Mouse (Mus musculus) G1E (cell line): Measurements from ENCODE around the gene Prkcb. TPM values are rescaled to one million over a fixed set of nuclear protein-coding genes. Genes with fewer than 3 reads are reported as not detected.

Source experiments
- ATAC-seq: 2 replicates; pipeline ENCODE4 v1.8.0; 2016; ENCODE audit warnings: mild to moderate bottlenecking; ENCODE audit not compliant: insufficient number of reproducible peaks, poor library complexity, low FRiP score, severe bottlenecking; ENCODE audit errors: extremely low read depth
- DNase-seq: peaks from one replicate; pipeline ENCODE4 v3.0.0; 2012; ENCODE audit warnings: low spot score
- H3K27me3 ChIP-seq: 2 replicates; pipeline ENCODE4 v1.6.1; 2012; ENCODE audit warnings: mild to moderate bottlenecking, low read length, inconsistent platforms; ENCODE audit not compliant: insufficient read depth
- H3K36me3 ChIP-seq: replicated peaks from 2 replicates; pipeline ENCODE3; 2012; ENCODE audit warnings: mild to moderate bottlenecking, inconsistent platforms
- H3K4me1 ChIP-seq: 2 replicates; pipeline ENCODE4 v1.6.1; 2012; ENCODE audit warnings: low read depth, low read length, inconsistent platforms, mixed read lengths; ENCODE audit not compliant: insufficient read depth
- H3K4me3 ChIP-seq: 2 replicates; pipeline ENCODE4 v1.5.1; 2012; ENCODE audit warnings: low read depth, mild to moderate bottlenecking, inconsistent platforms, low read length, moderate library complexity, mixed read lengths
- H3K9me3 ChIP-seq: replicated peaks from 2 replicates; pipeline ENCODE4 v1.6.1; 2012; ENCODE audit warnings: inconsistent platforms
- CTCF ChIP-seq: IDR thresholded peaks from 2 replicates; pipeline ENCODE4 v1.5.1; 2012; ENCODE audit warnings: low read depth, low read length, inconsistent platforms, mixed read lengths
- GATA1 ChIP-seq: IDR thresholded peaks from 2 replicates; pipeline ENCODE4 v1.6.1; 2012; ENCODE audit warnings: borderline replicate concordance, low read length, inconsistent platforms, mixed read lengths
- GATA2 ChIP-seq: IDR thresholded peaks from 2 replicates; pipeline ENCODE4 v1.6.1; 2012; ENCODE audit warnings: low read depth, low read length, inconsistent platforms, borderline replicate concordance
- POLR2AphosphoS5 ChIP-seq: IDR thresholded peaks from 2 replicates; pipeline ENCODE4 v1.6.1; 2012; ENCODE audit warnings: low read depth, low read length, inconsistent platforms; ENCODE audit not compliant: insufficient replicate concordance
- TAL1 ChIP-seq: conservative IDR thresholded peaks from 2 replicates; pipeline ENCODE4 v1.6.1; 2012; ENCODE audit warnings: low read depth, low read length, inconsistent platforms, mixed read lengths
- polyA plus RNA-seq: library from polyadenylated mRNA; stranded (reverse); fragments of >175 nt; gene quantifications from 2 replicates; pipeline ENCODE4 v1.2.3, GENCODE M21; 2012
- total RNA-seq, 2 experiments: library from RNA; stranded (forward) in 1 of 2; stranded (reverse) in 1 of 2; fragments of 200-1000 nt in 1 of 2; fragments of >200 nt in 1 of 2; fragmentation: Nextera tagmentation in 1 of 2; gene quantifications; 2 replicates each; pipeline ENCODE4 v1.2.3; 2014 to 2017

Prkcb gene
- total and polyA plus RNA-seq, 3 experiments = 0.55 TPM; not detected in 2

DNA sequence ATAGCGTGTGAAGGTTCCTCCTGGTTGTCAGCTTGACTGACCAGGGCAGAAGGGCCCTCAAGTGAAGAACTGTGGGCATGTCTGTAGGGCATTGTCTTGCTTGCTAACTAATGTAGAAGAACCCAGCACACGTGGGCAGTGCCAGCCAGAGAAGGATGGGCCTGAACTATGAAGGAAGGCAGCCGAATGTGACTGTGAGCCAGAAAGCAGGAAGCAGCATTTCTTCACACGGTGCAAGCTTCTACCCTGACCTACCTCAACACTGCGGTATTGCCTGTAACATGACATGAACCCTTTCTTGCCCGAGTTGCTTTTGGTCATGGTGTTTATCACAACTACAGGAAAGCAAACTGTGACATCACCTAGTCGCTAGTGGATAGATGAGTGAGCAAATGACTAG is 113.5 kb downstream of the Prkcb start:
- no peaks in the 10 kb centered on the region for H3K36me3 ChIP-seq
- no peak for ATAC-seq
- H3K27me3 ChIP-seq = no peaks in the 10 kb centered on the region
- no peak for TF ChIP-seq GATA2
- no peak for TF ChIP-seq GATA1
- H3K9me3 ChIP-seq = peaks cover 64% of the 10 kb centered on the region
- no peaks in the 10 kb centered on the region for H3K4me1 ChIP-seq
- DNase-seq = no peak
- H3K4me3 ChIP-seq = no peak overlapping the region

- TF ChIP-seq GATA1 = no peak
- TF ChIP-seq GATA2 = no peak
- TF ChIP-seq TAL1 = no peak
- TF ChIP-seq CTCF = no peak
- no peak for TF ChIP-seq POLR2AphosphoS5
- DNase-seq (no peak), ATAC-seq (no peak)
- H3K4me1 ChIP-seq = no peaks in the 10 kb centered on the region
- H3K9me3 ChIP-seq = peaks cover 60% of the 10 kb centered on the region
- no peak overlapping the region for H3K4me3 ChIP-seq
- H3K36me3 ChIP-seq = no peaks in the 10 kb centered on the region
- H3K27me3 ChIP-seq = no peaks in the 10 kb centered on the region
Measured at GRCm38 (mm10) chr7:122403343-122403742, 114.8 kb downstream of the Prkcb start.

DNA sequence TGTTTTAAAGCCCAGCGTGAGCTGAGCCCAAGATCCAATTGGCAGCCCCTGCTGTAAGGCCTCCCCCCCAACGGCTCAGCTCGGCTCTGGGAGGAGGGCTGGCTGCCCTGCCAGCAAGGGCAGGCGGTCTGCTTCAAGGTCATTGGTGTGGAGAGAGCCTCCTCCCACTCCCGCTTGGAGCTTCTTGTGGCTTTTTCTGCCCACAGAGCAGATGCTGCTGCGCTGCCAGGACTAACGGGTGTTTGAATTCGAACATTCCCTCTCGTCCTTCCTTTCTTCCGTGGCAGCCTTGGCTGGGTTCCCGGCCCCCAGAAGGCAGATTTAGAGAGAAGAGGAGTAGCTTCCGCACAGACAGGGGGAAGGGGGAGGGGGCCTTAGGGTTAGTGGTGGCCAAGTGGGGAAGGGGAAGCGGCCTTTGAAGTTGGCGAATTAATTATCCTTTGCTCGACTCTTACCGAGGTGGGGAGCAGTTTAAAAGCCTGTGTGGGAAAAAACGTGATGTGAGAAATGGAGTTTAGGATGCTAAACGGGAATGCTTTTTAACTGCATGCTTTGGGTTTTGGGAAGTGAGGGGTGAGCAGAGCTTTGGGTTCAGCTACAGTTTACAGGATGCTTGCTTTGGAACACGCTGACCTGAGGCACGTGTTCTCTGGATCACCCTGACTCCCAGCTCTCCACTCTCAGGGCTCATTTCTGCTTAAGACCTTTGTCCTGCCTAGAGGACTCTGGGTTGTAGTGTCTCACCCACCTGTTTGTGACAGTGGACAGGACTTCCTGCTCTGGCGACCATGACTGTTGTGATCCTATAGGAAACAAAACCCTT is 116.2 kb downstream of the Prkcb start:
- Histone ChIP-seq H3K4me3 (no peak overlapping the region), H3K27me3 (no peaks in the 10 kb centered on the region), H3K9me3 (peaks cover 62% of the 10 kb centered on the region), H3K4me1 (no peaks in the 10 kb centered on the region), H3K36me3 (no peaks in the 10 kb centered on the region)
- DNase-seq (no peak), ATAC-seq (no peak)
- TF ChIP-seq TAL1 (no peak), CTCF (no peak), GATA1 (no peak), GATA2 (no peak), POLR2AphosphoS5 (no peak)

DNA sequence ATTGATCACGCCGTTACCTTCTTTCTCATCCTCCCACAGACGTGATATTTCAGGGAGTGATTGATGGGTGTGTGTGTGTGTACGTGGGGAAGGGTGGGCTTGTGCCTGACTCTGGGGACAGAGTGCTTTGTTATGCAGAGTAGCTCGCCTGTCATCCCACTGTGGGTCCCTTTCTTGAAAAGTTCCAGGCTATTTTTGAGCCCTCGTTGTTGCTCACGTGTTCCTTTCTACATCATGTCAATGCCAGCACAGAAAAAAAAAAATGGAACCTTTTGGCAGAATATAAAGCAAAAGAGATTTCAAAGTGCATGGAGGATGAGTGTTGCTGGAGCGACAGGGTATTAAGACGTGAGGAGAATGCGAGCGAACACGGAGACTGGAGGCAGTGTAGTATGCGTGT is 118.1 kb downstream of the Prkcb start:
- H3K27me3 ChIP-seq = no peaks in the 10 kb centered on the region
- no peaks in the 10 kb centered on the region for H3K4me1 ChIP-seq
- H3K4me3 ChIP-seq = no peak overlapping the region
- no peak for ATAC-seq
- H3K9me3 ChIP-seq = peaks cover 65% of the 10 kb centered on the region
- TF ChIP-seq POLR2AphosphoS5 (no peak), TAL1 (no peak), GATA2 (no peak), GATA1 (no peak), CTCF (no peak)
- no peaks in the 10 kb centered on the region for H3K36me3 ChIP-seq
- no peak for DNase-seq

- Histone ChIP-seq H3K4me3 (no peak overlapping the region), H3K9me3 (peaks cover 79% of the 10 kb centered on the region), H3K27me3 (no peaks in the 10 kb centered on the region), H3K4me1 (no peaks in the 10 kb centered on the region), H3K36me3 (no peaks in the 10 kb centered on the region)
- no peak for ATAC-seq
- TF ChIP-seq TAL1 (no peak), GATA1 (no peak), POLR2AphosphoS5 (no peak), CTCF (no peak), GATA2 (no peak)
- no peak for DNase-seq
Measured at GRCm38 (mm10) chr7:122409945-122410344, 121.4 kb downstream of the Prkcb start.

DNA sequence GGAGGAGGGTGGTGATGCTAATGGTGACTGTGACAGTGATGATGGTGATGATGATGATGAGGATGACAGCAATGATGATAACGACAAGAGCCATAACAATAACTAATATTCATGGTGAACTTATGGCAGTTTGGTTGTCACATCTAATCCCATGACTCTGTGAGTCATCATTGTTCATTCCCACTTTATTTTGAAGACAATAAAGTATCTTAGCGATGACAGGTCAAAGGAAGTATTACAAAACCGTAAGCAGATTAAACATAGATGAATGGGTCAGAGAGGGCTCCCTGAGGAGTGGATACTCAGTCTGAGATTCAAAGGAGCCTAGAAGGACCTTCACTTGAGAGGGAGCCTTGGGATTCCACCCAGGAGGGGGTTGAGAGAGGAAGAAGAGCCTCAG is 122.3 kb downstream of the Prkcb start:
- H3K27me3 ChIP-seq = no peaks in the 10 kb centered on the region
- no peak overlapping the region for H3K4me3 ChIP-seq
- no peaks in the 10 kb centered on the region for H3K36me3 ChIP-seq
- ATAC-seq (no peak), DNase-seq (no peak)
- TF ChIP-seq POLR2AphosphoS5 = no peak
- TF ChIP-seq CTCF = no peak
- TF ChIP-seq GATA1 = no peak
- no peak for TF ChIP-seq GATA2
- no peak for TF ChIP-seq TAL1
- no peaks in the 10 kb centered on the region for H3K4me1 ChIP-seq
- H3K9me3 ChIP-seq = peaks cover 80% of the 10 kb centered on the region
